Mouse (Mus musculus): Measurements from ENCODE around the gene Mybpc3. TPM values are rescaled to one million over a fixed set of nuclear protein-coding genes. Genes with fewer than 3 reads are reported as not detected.

The Mybpc3 gene
- polyA plus RNA-seq, 1 experiment: not detected

GRCm38 (mm10) chr2:91157002-91157752, 39.2 kb downstream of the Mybpc3 start:
- no peak overlapping the region for H3K27ac ChIP-seq (ENCODE audit: insufficient read depth, low read length)
- no peak overlapping the region for H3K4me3 ChIP-seq (ENCODE audit: low read depth, low read length)
- H3K9ac ChIP-seq (ENCODE audit: low read depth, poor library complexity, severe bottlenecking): no peak overlapping the region
- no peaks in the 10 kb centered on the region for H3K27me3 ChIP-seq (ENCODE audit: control insufficient read depth, insufficient read depth, low read length, poor library complexity, severe bottlenecking)
- no peaks in the 10 kb centered on the region for H3K36me3 ChIP-seq (ENCODE audit: control insufficient read depth, insufficient read depth, low read length, poor library complexity, severe bottlenecking)
- TF ChIP-seq CTCF (IDR thresholded peaks at IDR 0.05; ENCODE audit: low read depth, low read length) (no peak), POLR2A (IDR thresholded peaks at IDR 0.05; ENCODE audit: insufficient read depth, low read length) (no peak), EP300 (IDR thresholded peaks at IDR 0.05; ENCODE audit: insufficient read depth, low read depth, low read length) (no peak)
- H3K9me3 ChIP-seq (replicated peaks; ENCODE audit: control insufficient read depth, insufficient read depth, low read length, poor library complexity, severe bottlenecking): no peaks in the 10 kb centered on the region
- no peaks in the 10 kb centered on the region for H3K4me1 ChIP-seq (ENCODE audit: control insufficient read depth, insufficient read depth, low read length)

DNA sequence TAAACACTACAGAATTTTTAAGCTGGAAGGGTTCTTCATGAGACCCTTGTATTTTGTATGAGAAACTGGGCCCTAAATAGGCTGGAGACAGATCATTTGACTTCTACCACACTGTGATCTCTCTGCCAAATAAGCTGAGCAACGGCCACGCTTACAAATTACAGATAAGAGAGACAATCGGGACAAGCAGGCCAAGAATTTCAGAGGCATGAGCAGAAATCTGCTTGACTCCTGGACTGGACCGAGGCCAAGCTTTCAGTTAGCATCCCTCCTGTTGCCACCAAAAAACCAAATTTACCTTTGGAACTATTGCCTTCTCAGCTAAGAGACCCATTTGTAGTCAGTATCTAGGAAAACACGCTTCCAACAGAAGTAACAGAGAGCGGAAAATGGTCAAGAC, 42.6 kb downstream of the Mybpc3 start:
- no peak for TF ChIP-seq EP300 (IDR thresholded peaks at IDR 0.05; ENCODE audit: insufficient read depth, low read depth, low read length)
- no peak for TF ChIP-seq POLR2A (IDR thresholded peaks at IDR 0.05; ENCODE audit: insufficient read depth, low read length)
- TF ChIP-seq CTCF (IDR thresholded peaks at IDR 0.05; ENCODE audit: low read depth, low read length): no peak
- Histone ChIP-seq H3K4me1 (ENCODE audit: control insufficient read depth, insufficient read depth, low read length) (no peaks in the 10 kb centered on the region), H3K4me3 (ENCODE audit: low read depth, low read length) (no peak overlapping the region), H3K27me3 (ENCODE audit: control insufficient read depth, insufficient read depth, low read length, poor library complexity, severe bottlenecking) (no peaks in the 10 kb centered on the region), H3K9ac (ENCODE audit: low read depth, poor library complexity, severe bottlenecking) (no peak overlapping the region), H3K9me3 (replicated peaks; ENCODE audit: control insufficient read depth, insufficient read depth, low read length, poor library complexity, severe bottlenecking) (no peaks in the 10 kb centered on the region), H3K36me3 (ENCODE audit: control insufficient read depth, insufficient read depth, low read length, poor library complexity, severe bottlenecking) (no peaks in the 10 kb centered on the region), H3K27ac (ENCODE audit: insufficient read depth, low read length) (no peak overlapping the region)

DNA sequence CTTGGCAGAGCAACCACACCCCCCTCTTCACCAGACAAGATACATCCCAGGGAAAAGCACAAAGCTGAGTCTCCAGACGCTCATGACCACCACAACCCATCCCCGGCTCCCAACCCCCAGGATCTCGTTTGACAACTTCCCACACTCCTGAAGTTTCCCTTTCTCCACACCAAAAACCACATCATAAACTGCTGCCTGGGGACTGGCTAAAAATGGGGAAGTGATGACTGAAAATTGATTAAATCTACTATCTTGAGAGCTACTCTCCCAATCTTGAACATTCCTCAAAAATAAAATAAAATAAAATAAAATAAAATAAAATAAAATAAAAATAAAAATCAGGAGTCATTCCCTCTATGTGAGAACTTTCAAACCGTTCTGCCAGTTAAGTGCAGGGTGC, 45.0 kb downstream of the Mybpc3 start:
- H3K9ac ChIP-seq (ENCODE audit: low read depth, poor library complexity, severe bottlenecking): no peak overlapping the region
- H3K27ac ChIP-seq (ENCODE audit: insufficient read depth, low read length): no peak overlapping the region
- TF ChIP-seq EP300 (IDR thresholded peaks at IDR 0.05; ENCODE audit: insufficient read depth, low read depth, low read length) (no peak), CTCF (IDR thresholded peaks at IDR 0.05; ENCODE audit: low read depth, low read length) (no peak), POLR2A (IDR thresholded peaks at IDR 0.05; ENCODE audit: insufficient read depth, low read length) (no peak)
- no peaks in the 10 kb centered on the region for H3K27me3 ChIP-seq (ENCODE audit: control insufficient read depth, insufficient read depth, low read length, poor library complexity, severe bottlenecking)
- no peaks in the 10 kb centered on the region for H3K9me3 ChIP-seq (replicated peaks; ENCODE audit: control insufficient read depth, insufficient read depth, low read length, poor library complexity, severe bottlenecking)
- no peak overlapping the region for H3K4me3 ChIP-seq (ENCODE audit: low read depth, low read length)
- no peaks in the 10 kb centered on the region for H3K4me1 ChIP-seq (ENCODE audit: control insufficient read depth, insufficient read depth, low read length)
- no peaks in the 10 kb centered on the region for H3K36me3 ChIP-seq (ENCODE audit: control insufficient read depth, insufficient read depth, low read length, poor library complexity, severe bottlenecking)

GRCm38 (mm10) chr2:91163532-91163931, 45.6 kb downstream of the Mybpc3 start:
- no peak overlapping the region for H3K9ac ChIP-seq (ENCODE audit: low read depth, poor library complexity, severe bottlenecking)
- H3K27ac ChIP-seq (ENCODE audit: insufficient read depth, low read length): no peak overlapping the region
- no peak for TF ChIP-seq POLR2A (IDR thresholded peaks at IDR 0.05; ENCODE audit: insufficient read depth, low read length)
- no peak for TF ChIP-seq CTCF (IDR thresholded peaks at IDR 0.05; ENCODE audit: low read depth, low read length)
- no peaks in the 10 kb centered on the region for H3K4me1 ChIP-seq (ENCODE audit: control insufficient read depth, insufficient read depth, low read length)
- no peak overlapping the region for H3K4me3 ChIP-seq (ENCODE audit: low read depth, low read length)
- H3K9me3 ChIP-seq (replicated peaks; ENCODE audit: control insufficient read depth, insufficient read depth, low read length, poor library complexity, severe bottlenecking): no peaks in the 10 kb centered on the region
- no peaks in the 10 kb centered on the region for H3K27me3 ChIP-seq (ENCODE audit: control insufficient read depth, insufficient read depth, low read length, poor library complexity, severe bottlenecking)
- no peaks in the 10 kb centered on the region for H3K36me3 ChIP-seq (ENCODE audit: control insufficient read depth, insufficient read depth, low read length, poor library complexity, severe bottlenecking)

- Histone ChIP-seq H3K27me3 (ENCODE audit: control insufficient read depth, insufficient read depth, low read length, poor library complexity, severe bottlenecking) (no peaks in the 10 kb centered on the region), H3K36me3 (ENCODE audit: control insufficient read depth, insufficient read depth, low read length, poor library complexity, severe bottlenecking) (no peaks in the 10 kb centered on the region), H3K9ac (ENCODE audit: low read depth, poor library complexity, severe bottlenecking) (no peak overlapping the region), H3K4me1 (ENCODE audit: control insufficient read depth, insufficient read depth, low read length) (no peaks in the 10 kb centered on the region), H3K27ac (ENCODE audit: insufficient read depth, low read length) (no peak overlapping the region), H3K4me3 (ENCODE audit: low read depth, low read length) (no peak overlapping the region), H3K9me3 (replicated peaks; ENCODE audit: control insufficient read depth, insufficient read depth, low read length, poor library complexity, severe bottlenecking) (no peaks in the 10 kb centered on the region)
- no peak for TF ChIP-seq CTCF (IDR thresholded peaks at IDR 0.05; ENCODE audit: low read depth, low read length)
- no peak for TF ChIP-seq EP300 (IDR thresholded peaks at IDR 0.05; ENCODE audit: insufficient read depth, low read depth, low read length)
- TF ChIP-seq POLR2A (IDR thresholded peaks at IDR 0.05; ENCODE audit: insufficient read depth, low read length): no peak
These were observed 47.0 kb downstream of the Mybpc3 start for GRCm38 (mm10) chr2:91164991-91165390.

DNA sequence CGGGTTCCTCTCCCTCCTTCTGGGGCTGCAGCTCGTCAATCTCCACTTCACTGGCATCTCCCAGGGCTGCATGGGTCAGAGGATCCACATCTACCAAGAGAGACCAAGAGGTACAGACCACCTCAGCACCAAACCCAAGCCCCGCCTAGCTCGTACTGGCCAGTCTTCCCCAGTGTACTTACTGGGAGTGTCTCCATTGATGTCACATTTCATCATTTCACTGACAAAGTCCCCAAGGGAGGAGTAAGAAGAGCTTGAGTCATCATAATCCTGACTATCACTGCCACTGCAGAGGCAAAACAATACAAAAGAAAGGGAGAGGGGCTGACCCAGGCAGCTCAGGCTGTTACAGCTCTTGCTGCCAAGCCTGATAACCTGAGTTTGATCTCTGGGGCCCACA, 49.7 kb downstream of the Mybpc3 start:
- Histone ChIP-seq H3K9ac (ENCODE audit: low read depth, poor library complexity, severe bottlenecking) (no peak overlapping the region), H3K27me3 (ENCODE audit: control insufficient read depth, insufficient read depth, low read length, poor library complexity, severe bottlenecking) (no peaks in the 10 kb centered on the region), H3K36me3 (ENCODE audit: control insufficient read depth, insufficient read depth, low read length, poor library complexity, severe bottlenecking) (no peaks in the 10 kb centered on the region), H3K9me3 (replicated peaks; ENCODE audit: control insufficient read depth, insufficient read depth, low read length, poor library complexity, severe bottlenecking) (no peaks in the 10 kb centered on the region), H3K27ac (ENCODE audit: insufficient read depth, low read length) (no peak overlapping the region), H3K4me1 (ENCODE audit: control insufficient read depth, insufficient read depth, low read length) (peaks cover 1% of the 10 kb centered on the region), H3K4me3 (ENCODE audit: low read depth, low read length) (no peak overlapping the region)
- TF ChIP-seq EP300 (IDR thresholded peaks at IDR 0.05; ENCODE audit: insufficient read depth, low read depth, low read length): no peak
- no peak for TF ChIP-seq CTCF (IDR thresholded peaks at IDR 0.05; ENCODE audit: low read depth, low read length)
- no peak for TF ChIP-seq POLR2A (IDR thresholded peaks at IDR 0.05; ENCODE audit: insufficient read depth, low read length)
